Mouse (Mus musculus) liver, adult 2 months (tissue): ENCODE results near the gene Prss48.

Source experiments
- CTCF ChIP-seq: fragments of 200-500 bp; IDR thresholded peaks from 2 replicates; pipeline ENCODE4 v1.5.1; 2011; ENCODE audit warnings: low read depth, low read length, control low read depth
- POLR2A ChIP-seq: fragments of 200-500 bp; IDR thresholded peaks from 2 replicates; pipeline ENCODE4 v1.6.1; 2011; ENCODE audit warnings: low read length, control low read depth; ENCODE audit not compliant: insufficient read depth; ENCODE audit errors: extremely low read depth

- TF ChIP-seq CTCF, result no peak
- TF ChIP-seq POLR2A, result no peak
Measured at GRCm38 (mm10) chr3:85959669-85960068, 42.6 kb downstream of the Prss48 start.
